Mouse (Mus musculus) retina, postnatal 1 day (tissue): ENCODE measurements at regions not wholly inside any gene's neighbourhood (a gene's known extent, or its start where the extent isn't known, plus 50 kb on each side); places are given as distances from the start of the nearest gene placed in this dataset.
A peak's percentile ranks its signal among the peaks of the same experiment; 100 is the strongest.

Experiments used
- DNase-seq: peaks from one replicate; pipeline ENCODE4 v3.0.0-alpha.2; 2012

DNA sequence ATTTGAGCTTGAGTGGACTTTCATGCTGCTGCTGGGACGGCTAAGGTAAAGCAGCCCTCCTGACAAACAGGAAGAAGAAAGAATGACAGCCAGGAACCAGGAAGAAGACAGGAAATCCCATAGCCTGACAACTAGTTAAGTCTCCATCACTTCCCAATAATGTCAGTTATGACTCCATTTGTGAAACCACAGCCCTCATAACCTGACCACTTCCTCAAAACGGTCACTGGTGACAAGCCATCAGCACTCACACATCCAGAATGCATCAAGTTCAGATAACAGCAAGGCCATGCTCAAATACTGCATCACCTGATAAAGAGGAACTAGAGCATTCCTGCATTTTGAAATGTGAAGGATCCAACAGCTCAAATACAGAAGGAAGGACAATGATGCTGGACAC is 288.3 kb downstream of the Zfp706 start:
- DNase-seq: no peak

DNA sequence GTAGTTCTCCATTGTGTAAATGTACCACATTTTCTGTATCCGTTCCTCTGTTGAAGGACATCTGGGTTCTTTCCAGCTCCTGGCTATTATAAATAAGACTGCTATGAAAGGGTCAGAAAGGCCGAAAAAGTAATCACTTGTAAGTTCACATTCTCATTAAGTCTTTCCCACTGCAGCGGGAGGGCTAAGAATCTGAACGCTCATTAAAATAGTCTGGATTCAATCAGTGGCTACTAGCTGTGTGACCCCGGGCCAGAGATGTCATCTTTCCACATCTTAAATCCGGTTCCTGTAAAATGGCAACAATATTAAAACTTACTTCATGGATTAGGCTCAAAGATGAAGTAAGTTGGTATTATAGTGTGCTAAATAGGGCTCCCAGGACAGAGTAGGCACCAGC is 289.7 kb downstream of the Zfp706 start:
- DNase-seq: no peak

DNA sequence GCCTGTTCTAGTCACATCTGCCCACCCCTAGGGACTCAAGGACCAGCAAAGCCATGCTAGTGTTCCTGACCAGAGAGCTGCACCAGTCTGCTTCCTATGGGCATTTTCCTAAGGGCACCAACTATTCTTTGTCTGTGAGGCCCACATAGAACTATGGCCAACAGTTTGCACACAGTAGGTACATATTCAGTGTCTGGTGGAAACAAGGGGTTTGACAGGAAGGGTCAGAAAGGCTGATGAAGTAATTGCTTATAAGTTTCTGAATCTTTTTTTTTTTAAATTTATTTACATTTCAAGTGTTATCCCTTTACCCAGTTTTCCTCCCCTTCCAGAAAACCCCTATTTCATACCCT is 290.9 kb downstream of the Zfp706 start:
- no peak for DNase-seq

DNA sequence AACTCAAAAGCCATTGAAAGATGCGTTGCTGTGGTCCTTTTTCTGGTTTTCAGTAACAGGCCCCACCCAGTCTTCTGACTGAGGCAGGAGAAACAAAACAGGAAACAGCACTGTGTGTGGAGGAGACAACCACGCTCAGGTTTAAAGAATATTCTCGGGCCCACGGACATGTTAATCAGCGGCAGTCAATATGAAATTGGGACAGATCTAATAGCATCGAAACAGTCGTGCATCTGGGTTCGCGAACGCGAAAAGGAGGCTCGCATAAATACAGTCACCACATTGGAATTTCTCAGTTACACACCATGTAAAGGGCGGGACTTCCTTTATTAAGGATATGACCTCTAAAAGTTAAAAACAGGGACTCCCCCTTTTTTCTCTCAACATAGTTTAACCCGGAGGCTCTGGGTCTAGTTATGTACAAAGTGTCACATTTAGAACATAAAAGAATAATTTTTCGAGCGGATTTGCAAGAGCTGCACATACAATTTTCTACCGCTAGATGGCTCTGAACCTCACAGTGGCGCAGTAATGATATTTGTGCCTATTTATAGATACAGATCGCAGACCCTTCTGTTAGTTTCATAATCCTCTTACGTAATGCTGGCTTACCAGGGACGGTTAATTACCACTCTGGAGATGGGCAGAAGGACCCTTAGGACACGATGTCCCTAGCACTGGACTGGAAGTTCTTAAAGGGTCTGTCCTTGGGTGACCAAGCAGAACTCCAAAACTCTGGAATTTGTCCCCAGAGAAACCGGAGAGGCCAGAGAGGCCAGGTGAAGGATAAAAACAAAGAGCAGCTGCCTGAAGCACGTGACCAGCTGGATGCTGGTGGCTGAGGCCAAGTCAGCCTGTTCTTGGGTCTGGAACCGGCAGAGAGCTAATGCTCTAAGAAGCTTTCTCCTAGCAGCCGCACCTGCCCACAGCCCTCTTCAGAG is 291.6 kb downstream of the Zfp706 start:
- peak; percentile 93 for DNase-seq

DNA sequence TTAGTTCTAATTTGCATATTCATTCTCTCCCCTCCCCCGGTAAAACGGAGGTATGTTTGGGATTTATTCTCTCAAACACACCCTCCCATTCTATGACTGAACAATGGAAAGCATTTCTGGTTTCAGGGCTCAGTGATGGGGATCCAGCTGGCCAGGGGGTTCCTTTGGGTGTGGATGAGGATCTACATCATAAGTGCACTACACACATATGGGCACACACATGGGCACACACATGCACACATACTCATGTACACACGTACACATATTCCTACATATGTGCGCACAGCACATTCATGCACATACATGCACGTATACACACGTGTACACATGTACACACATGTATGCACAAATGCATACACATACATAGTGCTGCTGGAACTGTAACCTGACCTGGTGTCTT is 292.4 kb downstream of the Zfp706 start:
- DNase-seq: no peak

DNA sequence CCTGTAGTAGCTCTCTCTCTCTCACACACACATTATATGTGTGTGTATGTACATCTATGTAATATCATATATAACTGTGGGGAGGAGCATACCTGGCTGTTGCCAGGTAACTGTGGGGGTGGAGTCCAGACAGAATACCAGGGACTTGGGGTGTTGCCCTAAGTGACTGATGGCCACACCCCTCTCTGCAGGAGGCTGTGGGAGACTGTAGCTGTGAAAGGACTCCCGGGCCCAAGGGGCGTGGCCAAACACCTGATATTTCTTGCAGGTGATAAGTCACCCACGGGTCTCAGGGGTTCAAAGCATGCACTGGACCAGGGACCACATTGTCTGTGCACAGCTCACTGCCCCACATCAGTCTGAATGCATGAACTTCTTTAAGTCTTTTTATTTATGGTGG is 297.8 kb downstream of the Zfp706 start:
- DNase-seq: no peak

DNA sequence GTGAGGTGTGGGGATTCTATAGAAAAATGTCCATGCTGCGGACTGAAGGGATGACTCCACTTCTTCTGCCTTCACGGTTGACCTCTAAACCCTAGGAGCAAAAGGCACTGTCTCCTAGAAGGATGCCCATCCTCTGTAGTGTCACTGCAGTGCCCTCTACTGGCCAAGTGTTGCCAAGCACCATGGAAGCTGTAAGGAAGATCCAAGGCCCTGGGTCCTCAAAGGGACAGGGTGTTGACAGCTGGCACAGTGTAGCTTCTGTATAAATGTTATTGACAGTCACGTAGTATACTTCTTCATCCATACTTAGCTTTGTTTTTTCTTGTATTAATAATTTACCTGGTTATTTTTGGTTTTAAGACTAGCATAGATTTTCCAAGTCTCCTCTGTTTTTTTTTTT is 299.1 kb downstream of the Zfp706 start:
- DNase-seq: peak; percentile 86

DNA sequence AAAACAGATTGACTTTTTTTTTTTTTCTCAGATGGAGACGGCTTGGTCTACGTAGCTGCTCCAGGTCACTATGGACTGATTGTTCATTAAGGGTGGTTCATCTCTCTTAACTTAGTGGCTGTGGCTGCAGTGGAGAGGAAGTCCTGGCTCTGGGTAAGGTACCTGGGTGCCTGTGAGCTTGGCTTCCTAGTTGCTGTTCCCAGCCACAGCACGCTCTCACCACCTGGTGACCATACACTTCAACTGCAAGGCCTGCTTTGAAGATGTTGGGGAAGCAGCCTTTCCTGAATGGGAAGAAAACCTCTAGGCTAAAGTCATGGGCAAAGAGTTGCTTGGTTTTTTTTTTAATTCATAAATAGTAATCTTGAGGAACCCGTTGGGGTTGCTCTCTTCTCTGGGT is 301.6 kb downstream of the Zfp706 start:
- peak; percentile 50 for DNase-seq

DNA sequence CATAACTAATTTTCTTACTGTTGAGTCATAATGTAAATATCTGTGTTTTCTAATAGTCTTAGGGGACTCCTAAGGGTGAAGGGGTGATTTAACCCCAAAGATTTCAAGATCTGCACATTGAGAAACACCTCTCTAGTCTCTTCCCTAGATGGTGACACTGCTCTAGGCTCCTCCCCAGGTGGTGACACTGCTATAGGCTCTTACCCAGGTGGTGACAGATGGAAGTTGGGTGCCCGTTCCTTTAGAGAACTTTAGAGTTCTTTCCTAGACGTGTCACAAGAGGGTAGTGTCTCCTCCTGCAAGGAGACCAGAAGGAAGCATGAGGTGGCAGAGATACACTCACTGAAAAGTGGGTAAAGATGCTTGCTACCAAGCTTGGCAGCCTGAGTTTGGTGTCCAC is 302.2 kb downstream of the Zfp706 start:
- no peak for DNase-seq

DNA sequence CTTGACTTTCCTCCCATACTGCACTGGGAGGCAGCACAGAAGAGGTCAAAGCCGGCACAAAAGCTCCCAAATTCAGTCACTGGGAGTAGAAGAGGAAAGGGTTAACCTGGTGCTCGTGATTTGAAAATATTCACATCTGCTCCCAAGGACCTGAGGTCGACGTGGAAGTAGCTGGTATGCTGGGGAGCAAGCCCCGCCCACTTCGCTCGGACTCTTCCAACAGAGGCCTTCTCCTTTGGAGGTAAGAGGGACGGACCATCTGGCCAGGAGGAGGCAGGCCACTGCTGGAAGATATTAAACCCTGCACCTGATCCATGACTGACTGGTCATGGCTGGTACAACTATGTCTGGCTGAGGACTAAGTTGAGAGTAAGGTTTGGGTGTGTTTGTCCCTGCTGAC is 305.7 kb downstream of the Zfp706 start:
- no peak for DNase-seq

DNA sequence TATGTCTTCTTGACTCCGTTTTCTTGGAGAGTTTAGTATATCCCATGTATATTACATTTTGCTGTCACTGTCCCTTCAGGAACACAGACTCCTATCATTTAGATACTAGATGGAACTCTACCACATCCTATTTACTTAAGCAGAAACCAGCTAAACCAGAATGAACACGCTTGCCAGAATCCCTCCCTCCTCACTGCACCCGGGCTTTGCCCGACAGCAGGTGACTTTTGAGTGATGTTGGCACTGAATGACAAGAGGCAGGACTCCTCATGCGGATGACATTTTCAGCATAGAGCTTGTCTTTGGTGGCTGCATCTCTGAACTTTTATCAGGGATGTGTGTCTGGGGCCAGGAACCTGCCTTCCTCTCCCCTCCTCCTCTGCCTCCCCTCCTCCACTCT is 307.4 kb downstream of the Zfp706 start:
- DNase-seq: no peak

DNA sequence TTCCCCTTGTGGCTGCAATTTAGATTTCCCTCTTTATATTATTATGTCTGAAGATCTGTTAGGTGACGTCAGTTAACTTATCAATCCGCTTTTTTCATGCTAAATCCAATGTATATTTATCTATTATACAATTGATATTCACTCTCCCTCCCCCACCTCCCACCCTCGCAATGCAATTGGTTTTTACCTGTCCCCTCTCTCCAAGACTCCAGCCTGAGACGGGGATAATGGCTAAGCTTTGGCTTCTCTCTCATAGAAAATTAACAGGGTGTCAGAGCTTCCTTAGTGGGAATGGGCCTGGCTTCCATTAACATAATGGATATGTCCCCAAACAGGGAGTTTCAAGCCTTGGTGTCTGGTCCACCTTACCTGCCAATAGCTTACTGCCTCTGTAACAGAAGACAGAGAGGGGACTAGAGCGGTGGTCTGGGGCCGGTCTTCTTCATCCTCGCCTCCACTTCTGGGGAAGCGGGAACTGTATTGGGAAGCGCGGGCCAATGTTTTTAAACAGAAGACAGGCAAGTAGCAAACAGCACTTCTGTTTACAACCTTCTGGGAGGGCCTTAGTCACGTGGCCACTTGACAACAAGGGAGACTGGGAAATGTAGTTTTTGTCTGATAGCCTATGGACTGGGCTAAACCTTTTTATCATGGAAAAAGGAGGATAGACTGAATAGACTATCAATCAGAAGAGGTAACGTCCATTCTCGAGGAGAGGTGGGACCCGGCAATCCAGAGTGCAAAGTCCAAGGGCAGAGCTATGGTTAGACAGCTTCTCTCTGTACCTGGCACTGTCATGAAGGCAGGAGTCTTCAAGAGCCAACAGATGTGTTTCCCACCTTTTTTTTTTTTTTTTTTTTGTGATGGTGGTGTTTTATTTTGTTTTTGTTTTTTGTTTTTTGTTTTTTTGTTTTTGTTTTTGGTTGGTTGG is 312.1 kb downstream of the Zfp706 start:
- peak; percentile 75 for DNase-seq

DNA sequence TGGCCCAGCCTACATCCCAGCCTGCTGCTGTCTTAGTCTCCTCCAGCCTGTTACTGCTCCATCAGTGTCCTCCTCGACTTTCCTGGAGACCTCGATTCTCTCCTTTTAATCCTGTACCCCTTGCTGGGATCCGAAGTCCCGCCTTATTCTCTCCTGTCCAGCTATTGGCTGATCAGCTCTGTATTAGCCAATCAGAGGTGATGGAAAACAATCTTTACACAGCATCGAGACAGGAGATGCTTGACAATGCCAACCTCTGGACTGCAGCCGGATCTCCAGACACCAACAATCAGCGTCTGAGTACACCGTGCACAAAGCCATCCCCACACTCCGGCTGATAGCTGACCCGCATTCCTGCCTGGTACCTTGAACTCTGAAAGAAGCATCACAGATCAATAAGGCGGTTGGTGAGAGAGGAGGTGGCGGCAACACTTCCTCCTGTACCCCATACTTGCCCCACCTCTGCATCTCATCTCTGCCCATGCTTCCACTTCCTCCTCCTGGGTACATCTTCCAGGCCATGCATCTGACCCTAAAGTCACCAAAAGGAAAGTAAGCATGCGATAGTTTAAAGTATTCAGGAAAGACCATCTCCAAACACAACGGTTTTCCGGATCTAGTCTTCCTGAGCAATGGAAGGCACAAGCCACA is 316.4 kb downstream of the Zfp706 start:
- peak; percentile 22 for DNase-seq

DNA sequence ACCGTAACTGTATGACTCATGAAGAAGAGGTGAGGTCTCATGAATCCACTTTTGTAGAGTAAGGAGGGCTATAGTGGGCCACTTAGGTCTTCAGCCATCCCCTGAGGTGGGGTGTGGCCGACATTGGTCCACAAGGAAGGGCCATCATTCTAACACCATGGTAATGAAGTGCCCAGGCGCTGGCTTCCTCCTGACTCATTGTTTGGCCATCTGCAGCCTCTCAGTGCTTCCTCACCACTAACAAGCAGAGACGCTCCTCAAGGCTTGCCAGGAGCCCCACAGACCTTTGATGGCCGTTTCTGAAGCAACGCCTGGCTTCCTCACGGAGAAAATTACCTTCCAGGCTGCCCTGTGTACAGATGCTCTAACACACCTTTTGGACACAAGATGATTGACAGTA is 317.7 kb downstream of the Zfp706 start:
- no peak for DNase-seq

DNA sequence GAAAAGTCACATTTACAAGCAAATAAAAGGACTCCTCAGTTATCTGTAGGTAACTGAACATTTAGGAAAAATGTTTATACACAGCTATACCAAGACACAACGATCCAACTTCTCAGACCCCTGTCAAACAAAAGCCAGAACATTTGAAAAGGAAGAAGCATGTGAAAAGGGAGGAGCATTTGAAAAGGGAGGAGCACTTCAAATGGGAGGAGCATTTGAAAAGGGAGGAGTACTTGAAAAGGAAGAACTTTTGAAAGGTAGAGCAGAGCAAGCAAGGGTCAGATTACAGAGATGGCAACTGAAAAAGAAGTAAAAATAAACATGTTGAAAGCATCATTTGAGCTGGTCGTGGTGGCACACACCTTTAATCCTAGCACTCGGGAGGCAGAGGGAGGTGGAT is 318.3 kb downstream of the Zfp706 start:
- DNase-seq: no peak

DNA sequence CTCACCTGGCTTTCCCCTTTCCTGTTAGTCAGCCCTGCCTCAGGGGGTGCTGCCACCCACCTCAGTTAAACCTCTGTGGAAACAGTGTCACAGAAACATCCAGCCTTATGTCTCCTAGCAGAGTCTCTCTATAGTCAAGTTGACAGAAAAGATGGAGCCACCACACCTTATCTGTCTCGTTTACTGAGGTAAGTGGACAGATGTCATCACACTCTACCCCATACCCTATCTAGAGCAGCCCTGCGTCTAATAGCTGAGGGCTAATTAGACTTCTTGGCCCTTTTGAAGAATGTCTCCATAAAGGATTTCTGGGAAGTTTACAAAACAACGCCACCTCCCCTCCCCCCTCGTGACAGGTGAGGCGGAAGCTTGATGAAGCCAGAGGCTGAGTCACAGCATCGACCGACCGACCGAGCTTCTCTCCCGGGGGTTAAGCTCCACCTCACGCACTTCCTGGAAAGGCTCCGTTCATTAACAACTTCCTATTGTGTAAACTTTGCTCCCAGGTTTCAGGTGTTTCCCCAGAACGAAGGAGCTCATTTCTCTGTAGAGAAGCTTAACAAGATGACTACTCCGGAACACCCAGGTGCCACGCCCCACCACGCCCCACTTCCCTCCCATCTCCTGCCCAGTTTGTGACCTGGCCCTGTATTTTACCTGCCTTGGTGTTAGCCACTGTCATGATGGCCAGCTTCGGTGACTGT is 319.4 kb downstream of the Zfp706 start:
- DNase-seq: no peak

DNA sequence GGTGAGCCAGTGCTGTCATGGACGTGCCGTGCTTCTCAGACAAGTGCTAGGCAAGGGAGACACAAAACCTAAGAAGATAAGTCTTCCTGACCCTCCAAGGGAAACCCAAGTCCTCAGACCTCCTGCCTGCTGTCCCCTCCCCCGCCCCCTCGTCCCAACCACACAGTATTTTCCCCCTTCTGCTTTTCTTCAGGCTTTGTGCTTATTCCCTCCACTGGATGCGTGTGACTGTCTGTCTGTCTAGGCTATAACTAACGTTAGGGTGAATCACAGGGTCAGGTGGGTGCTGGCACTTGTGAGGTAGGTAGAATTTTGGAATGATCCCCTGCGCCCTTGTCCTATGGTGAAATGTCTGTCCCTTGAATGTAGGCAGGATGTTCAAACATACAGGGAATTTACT is 322.9 kb downstream of the Zfp706 start:
- no peak for DNase-seq

DNA sequence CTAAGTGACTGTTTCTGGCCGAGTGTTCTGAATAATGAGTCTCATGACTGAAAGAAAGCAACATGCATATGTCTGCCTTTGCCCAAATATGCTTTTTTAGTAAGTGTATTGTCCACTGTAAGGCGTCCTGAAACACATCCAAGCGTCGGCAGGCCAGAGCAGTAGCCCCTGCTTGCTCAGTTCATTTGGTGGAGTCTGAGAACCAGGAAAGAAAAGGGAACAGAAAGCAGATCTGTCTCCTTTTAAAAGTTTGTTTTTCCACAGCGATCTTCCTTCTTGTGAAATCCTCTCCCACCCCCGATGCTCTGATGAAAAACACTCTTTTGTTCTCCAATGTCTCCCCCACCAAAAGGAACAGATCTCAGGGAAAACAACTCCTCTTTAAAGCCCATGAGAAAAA is 324.7 kb downstream of the Zfp706 start:
- no peak for DNase-seq

DNA sequence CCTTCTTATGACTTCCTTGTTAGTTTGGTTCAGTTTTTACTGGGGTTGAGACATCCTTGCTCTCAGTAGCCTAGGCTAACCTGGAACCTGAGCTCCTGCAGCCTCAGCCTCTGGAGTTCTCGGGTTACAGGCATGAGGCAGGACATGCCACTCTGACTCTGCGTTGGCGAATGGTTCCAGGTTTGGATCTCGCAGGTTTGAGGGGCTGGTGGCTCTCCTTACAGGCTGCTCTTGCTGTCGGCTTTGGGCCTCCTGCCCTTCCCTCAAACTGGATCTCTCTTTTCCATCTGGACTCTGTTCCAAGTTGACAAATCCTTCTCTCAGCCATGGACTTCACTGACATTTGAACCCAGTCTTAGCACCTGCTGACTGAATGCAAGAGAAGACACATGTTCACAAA is 325.4 kb downstream of the Zfp706 start:
- DNase-seq: no peak

DNA sequence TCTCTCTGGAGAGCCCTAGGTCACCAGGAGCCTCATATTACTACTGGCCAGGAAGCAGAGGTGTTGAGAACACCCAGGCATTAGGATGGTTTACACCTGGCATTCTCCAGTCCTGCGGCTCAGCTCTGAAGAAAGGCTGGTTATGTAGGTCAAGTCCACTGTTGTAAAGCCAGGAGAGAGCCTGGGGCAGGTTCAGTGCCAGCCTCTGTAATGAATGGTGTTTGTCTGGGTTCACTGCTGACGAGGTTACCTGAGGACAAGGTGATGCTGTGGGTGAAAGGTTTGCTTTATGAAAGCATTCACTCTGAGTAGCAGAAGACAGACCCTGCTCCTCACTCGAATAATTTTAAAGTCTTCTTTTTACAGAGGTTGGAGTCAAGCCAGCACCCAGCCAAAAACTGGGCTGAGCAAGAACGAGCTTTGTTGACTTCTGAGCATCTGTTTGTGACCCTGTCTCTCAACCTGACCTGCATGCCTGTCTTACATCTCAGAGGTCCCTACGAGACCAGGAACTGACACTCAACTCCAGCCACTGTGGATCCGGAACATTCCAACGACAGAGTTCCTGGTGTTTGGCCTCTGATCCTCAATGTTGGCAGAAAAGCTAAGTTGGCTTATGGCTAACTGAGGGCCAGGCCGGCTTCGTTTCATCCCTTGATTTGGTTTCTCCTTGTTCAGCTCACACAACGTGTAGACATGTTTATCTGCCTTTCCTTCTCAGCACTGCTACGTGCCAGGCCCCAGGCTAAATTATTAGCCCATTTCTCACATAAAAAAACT is 327.0 kb downstream of the Zfp706 start:
- DNase-seq: no peak

DNA sequence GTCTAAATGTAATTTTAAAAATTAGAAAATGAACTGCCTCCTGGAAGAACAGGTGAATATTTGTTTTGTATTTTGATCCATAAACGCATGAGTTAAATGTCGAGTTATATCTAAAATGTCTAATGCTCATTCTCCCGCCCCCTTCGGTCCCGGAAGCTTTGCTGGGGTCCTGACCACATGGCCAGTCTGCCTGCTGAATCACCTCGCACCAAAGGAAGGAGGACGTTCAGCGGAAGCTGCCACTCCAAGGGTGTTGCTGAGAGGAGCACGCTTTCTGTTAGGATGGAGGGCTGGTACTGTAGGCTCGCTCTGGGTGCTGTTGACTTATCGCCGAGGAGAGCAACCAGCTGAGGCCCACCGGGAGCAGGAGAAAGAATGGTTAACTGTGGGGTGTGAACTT is 328.0 kb downstream of the Zfp706 start:
- no peak for DNase-seq

DNA sequence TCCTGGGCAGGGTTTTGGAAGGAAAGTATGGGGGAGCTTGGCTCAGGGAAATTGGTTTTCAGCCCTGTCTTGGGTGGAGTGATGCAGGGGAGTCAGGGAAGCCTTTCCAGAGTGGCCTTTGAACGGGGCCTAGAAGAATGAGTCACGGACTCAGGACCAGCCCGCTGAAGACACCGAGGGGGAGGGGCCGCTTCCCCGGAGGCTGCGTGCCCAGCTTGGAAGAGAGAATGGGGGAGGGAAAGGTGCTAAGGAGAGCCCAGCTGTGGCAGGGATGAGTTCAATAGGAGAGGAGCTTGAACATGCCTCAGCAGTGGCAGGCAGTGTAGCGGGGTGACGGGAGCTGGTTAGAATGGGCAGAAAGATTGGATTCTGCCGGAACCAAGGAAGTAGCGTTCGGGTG is 337.8 kb downstream of the Zfp706 start:
- peak; percentile 24 for DNase-seq
